Mouse (Mus musculus) right cerebral cortex, postnatal 25 days (tissue): ENCODE data around the gene Knop1.

Source experiments
- DNase-seq: peaks from one replicate; pipeline ENCODE4 v3.0.0; 2022

Gene Knop1

DNA sequence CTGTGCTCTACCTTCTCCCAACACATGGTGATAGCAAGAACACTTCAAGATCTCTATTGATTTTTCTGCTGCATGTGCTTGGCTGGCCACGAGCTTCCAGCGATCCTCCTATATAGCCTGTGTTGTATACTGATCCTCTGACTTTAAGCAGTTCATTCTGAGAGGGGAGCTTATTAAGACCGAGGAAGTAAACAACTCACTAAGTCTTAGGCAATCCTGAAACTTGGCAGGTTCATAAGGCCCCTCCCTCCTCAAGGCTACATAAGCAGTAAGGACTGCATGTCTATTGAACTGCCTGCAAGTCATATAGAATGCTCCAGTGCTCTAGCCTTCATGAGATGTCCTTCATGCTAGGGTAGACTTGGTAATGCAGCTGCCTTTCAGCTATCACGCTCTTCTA, 9.7 kb downstream of the Knop1 start:
- DNase-seq = no peak

DNA sequence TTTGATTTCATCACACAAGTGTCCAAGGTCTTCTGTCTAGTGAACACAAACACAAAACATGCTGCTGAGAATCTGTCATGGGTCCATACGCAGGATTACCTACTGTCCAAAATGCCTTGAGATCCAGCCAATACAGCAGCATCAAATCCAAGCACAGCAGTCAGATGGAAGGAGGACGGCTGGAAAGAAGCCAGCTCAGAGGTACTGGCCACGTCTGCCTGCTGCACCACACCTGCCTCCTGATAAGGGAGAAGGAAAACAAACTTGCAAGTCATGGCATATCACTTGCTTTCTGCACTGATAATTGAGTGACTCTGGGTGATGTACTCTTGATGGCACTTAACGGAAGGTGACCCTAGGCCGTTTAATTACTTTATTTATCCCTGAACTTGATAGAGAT, 10.9 kb downstream of the Knop1 start:
- no peak for DNase-seq

DNA sequence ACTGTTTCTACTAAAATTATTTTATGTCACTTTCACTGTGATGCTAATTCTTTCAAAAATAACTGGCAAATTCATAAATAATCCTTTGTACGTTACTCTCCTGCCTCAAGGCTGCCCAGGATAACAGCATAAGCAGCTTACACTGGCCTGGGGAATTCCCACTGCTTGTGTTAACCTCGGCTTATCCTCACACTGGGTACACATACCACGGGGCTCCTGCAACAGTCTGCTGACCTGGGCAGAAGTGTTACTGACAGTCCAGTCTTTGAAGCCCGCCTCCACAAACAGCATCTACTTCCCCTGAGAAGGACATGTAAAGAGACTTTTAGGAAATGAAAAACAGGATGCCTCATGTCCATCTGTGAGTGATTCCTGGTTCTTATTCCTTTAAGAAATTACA, 13.1 kb downstream of the Knop1 start:
- DNase-seq = no peak

DNA sequence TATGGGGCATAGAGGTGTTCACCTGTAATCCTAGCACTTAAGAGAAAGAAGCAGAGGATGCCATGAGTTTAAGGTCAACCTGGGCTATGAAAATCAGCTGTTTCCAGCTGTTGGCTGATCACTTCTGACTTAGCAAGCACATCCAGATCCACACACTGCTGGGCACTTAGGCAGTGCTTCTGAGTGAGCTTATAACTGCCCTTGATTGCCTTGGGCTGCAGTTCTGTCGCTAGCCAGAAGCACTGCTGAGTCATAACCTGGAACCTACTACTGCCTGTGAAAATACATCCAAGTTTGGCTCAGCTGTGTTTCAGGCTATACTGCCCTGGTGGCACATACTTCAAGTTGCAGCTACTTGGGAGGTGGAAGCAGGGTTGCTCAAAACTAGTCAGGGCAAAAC, 14.3 kb downstream of the Knop1 start:
- DNase-seq = no peak

DNA sequence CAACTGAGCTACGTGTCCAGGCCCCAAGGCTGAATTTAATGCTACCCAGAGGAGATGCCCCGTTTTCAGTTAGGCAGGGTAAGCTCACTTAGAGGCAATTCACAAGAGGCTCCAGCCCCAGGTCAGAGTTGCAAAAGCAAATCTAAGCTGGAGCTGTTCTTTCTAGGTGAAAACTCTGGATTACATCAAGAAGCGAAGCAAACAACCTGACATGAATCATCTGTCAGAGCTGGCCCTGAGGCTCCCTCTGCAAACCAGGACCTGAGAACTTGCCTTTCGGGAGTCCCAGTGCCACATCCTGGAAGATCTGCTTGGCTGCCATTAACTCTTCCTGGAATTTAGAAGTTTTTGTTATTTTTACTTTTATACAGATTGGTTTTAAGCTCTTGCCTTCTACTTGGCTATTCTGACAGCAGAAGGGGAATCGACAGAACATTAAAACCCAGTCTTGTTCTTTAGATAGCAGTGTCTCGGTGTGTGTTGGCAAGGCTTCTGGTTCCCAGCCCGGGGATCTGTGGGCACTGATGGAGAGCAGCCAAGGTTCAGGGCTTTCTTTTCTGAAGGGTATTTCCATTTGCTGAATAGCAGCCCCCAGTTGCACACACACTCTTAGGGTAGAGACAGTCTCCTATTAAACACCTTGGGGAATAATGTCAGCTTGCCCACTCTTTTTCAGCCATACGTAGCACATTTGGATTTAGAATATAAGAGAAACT, 14.9 kb downstream of the Knop1 start:
- DNase-seq = no peak

DNA sequence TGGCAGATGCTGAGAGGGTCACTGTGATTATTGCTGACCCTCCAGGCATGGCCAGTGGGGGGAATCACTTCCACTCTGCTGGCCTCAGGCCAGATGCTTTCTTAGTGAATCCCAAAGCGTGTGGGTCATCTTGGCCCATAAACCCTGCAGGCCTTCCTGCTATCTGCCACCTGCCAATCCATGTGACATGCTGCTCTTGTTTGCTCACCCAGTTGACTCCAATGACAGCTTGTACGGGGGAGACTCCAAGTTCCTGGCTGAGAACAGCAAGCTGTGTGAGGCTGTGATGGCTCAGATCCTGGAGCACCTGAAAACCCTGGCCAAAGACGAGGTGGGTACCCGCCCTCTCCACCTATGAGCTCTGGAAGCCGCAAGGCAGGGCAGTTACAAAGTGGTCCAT, 18.2 kb downstream of the Knop1 start:
- no peak for DNase-seq

DNA sequence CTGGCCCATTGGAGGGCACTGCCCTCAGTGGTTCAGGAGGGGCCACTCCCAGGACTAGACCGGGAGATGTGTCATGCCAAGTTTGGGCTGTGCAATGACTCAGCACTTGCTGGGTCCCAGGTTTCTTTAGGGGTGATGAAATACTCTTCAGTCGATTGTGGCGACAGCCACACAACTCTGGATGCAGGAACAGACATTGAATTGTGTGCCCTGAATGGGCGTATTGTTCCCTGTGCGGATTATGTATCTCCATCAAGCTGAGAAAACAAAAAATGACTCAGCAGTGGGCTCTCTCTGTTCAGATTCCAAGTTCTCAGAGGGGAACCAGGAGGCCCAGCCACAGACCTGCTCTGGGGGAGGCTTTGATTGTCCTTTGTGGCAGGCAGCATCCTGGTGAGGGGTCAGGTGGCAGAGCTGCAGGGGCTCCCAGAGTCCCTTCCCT, 28.1 kb downstream of the Knop1 start:
- no peak for DNase-seq

DNA sequence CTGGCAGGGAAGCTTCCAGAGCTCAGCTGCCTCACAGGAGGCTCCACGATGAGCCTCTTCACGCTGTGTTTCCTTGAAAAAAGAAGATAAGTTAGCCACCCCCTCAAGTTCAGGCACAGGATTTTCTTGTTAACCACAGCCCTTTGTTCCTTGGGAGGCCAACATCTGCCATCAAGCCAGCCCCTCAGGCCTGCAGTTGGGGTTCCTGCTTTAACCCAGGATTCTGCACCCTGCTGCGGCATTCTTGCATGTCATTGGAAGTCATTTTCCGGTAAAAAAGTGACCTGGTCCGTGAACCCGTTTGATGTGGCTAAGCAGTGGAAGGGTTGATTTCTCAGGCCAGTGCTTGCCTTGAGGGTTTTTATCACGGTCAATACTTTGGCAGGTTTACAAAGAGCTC, 31.6 kb downstream of the Knop1 start:
- no peak for DNase-seq

DNA sequence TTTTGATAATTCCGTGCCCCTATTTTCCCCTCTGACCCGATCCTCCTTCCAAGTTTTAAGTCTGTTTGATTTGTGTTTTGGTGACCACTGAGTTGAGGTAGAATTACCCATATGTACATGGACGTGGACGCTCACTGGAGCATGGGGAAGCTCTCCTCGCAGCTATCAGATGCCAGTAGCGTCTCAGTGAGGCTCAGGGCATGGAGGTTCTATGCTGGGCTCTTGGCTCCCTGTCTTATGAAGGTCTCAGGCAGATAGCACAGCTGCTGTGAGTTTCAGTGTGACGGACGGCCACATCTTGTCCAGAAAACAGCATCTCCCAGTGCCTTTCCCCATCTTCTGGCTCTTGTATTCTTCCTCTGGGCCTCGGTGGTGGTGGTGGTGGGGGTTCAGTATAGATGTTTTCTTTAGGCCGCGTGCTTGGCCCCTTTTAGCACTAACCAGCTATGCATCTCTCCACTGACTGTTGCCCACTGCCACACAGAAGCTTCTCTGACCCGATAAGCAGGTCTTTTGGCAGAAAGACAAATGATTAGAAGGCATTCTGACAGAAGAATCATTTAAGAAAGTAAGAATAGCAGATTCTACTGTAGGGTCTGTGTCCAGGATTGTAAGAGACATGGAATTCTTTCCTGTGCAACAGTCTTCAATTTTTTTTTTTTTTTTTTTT, 34.0 kb downstream of the Knop1 start:
- DNase-seq = no peak

DNA sequence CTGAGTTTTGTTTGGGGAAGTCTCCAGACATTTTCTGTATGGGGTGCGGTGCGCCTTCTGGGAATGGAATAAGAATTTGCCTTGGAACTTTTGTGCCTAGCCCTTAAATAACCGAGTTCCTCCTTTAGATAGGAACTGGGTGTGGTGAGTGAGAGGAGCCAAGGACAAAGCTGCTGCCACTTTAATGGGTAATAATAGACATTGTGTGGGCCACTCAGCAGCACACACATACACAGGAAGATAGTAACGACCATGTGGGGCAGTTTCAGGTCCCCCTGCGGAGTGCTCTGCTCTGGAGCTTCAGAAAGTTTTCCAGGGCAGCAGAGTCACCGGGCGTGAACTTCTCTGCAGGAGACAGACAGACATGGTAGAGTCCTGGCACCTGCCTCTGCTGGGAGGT, 34.7 kb downstream of the Knop1 start:
- no peak for DNase-seq

DNA sequence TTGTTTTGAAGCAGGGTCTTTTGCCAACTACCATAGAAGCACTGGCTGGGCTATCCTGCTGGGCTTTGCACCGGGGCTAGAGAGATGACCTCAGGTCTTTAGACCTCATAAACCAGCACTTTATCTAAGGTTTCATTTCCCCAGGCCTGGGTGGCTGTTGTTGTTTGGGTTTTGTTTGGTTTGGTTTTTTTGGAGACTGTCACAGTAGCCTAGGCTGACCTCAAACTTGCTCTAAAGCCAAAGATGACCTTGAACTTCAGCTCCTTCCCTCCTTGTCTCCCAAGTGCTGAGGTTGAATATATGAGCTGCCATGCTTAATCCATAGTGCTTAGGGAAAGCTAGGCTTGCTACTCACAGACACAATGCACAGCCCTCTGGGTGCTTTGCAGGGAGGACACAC, 36.4 kb downstream of the Knop1 start:
- no peak for DNase-seq

DNA sequence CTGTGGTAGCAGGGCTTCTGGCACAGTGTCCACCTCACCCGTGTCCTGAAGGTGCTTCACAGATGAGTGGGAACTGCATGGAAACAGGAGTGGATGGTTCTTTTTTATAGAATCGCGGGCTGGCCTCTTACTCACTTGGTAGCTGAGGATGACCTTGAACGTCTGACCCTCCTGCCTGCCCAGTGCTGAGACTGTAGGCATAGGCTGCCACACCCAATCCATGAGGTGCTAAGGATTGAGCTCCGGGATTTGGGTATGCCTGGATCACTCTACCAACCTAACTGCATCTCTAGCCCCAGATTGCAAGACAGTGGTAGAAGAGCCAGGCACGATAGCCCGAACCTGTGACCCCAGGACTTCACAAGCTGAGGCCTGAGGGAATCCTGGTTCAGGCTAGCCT, 38.3 kb downstream of the Knop1 start:
- no peak for DNase-seq

DNA sequence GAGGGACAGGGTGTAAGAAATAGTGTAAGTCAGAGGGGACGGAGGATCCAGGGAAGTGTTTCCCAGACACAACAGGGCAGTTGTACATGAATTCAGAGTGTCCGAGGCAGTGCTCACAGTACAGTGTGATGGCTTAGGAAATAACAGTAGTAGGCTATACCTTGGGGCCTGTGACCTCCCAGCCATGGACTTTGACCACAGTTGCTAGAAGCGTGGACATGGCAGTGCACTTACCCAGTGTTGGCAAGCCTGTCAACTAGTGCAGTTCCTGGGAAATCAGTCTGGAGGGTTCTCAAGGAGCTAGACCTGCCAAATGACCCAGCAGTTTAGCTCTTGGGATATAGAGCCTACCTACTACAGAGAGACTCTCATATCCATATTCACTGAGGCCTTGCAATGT, 39.8 kb downstream of the Knop1 start:
- no peak for DNase-seq

DNA sequence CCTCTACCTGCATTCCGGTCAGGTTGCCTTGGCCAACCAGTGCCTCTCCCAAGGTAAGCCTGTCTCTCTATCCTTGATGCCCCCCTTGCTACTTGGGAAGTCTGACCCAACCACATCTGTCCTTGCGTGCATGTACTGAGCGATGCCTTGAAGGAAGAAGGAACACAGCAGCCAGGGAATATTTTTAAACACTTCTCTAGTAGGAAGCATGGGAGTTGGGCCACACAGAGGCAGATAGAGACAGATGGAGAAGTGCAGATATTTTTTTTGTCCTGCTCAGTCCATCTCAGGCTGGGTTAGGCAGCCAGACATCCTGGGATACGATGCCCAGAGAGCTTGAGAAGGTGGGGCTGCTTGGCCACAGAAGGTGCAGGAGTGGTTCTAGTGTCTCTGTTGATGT, 42.5 kb downstream of the Knop1 start:
- DNase-seq = no peak

DNA sequence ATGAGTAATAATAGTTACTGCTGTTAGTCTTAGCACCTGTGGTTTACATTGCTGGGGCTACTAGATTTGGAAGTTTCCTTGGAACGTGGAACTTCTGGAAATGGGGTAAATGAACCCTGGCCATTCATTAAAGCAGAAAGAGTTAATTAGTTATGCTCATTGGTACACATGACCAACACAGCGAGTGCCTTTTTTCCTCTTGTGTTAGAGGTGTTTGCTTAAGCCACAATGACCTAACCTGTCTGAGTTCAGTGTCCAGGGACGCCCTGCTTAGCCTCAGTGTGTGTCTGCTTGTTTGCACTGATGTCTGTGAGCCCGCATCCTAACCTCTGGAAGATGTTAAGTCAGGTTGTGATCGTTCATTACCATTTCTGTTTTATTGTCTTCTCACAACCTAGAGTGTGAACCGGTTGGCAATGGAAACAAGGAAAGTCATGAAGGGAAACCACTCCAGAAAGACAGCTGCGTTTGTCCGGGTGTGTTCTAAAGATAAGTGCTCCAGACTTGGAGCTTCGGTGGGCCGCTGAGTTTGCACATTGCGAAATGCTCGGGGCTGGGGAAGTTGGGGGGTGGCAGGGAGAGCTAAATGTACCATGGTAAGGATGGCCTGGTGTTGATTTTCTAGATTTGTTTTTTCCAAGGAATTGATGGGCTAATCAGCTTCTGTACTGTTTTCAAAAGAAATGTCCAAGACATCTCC, 44.5 kb downstream of the Knop1 start:
- DNase-seq = no peak

DNA sequence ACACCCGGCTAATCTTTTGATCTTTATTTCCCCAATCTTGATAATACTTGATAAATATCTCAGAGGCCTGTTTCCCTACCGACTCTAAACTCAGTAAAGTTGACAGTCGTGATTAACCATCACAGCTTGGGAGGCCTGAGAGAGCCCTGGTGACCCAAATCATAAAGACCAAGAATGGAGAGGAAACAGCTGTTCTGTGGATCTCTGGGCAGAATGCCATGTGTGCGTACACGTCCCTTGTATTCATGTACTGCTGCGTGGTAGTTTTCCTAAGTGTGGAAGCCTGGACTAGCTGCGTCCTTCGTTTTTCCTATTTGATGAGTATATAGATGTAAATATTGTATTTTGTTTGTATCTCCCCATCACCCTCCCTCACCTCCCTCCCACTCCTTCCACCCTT, 48.2 kb downstream of the Knop1 start:
- no peak for DNase-seq

DNA sequence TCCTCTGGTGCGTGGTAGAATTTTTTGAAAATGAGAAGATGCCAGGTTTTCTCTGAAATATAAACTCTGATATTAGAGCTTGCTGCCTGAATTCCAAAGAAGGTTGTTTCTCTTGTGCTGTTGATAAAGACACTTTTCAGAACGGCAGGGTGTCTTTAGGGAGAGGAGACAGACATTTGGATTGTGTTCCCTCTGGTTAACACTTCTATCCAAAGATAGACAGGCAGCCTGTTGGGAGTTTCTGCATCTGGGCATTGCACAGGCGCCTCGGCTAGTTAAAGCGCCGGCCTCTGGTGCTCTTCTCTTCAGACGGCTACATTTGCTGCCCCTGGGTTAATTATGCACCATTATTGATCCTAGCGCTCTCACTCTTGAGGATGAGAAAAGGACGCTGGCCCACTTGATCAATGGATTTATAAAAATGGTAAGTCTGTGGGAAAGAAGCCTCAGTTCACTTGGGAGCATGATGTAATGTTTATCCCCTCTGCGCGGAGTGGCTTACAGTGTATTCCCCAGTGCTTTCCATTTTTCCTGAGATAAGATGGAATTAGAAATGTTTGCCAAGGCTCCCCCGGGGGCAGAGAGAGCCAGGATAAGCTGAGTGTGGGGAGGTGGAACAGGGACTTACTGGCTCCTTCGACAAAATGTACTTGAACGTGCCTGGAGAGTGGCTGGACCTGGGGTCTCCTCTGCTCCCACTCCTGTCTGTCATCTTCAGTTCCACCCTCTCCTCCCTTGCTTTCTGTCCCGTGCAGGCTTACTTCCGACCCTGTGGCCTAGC, 49.2 kb downstream of the Knop1 start:
- DNase-seq = no peak

DNA sequence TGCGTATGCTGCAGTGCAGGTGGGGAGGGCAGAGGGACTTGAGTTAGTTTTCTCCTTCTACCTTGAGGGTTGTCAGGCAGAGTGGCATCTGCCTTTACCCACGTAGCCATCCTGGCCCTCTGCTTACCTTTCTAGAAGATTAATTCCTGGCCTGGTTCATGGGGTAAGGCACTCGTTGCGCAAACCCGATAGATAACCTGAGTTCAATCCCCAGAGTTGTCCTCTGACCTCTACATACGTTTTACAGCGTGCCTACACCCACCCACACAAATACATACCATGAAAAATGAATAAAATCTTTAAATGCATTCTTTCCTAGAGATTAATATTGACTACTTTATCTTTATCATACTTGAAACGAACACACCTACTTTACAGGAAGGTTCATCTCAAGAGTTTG, 52.6 kb downstream of the Knop1 start:
- DNase-seq = no peak

DNA sequence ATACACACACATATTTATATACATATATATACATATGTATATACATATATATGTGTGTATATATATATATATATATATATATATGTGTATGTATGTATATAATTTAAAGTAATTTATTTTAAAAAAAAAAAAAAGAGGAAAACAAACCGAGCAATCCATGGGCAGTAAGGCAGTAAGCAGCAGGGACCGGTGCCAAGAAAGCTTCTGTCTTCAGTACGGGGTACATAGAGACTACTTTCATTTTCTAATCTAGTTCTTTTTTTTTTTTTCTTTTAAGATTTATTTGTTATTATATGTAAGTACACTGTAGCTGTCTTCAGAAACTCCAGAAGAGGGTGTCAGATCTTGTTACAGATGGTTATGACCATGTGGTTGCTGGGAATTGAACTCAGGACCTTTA, 54.3 kb downstream of the Knop1 start:
- DNase-seq = no peak

DNA sequence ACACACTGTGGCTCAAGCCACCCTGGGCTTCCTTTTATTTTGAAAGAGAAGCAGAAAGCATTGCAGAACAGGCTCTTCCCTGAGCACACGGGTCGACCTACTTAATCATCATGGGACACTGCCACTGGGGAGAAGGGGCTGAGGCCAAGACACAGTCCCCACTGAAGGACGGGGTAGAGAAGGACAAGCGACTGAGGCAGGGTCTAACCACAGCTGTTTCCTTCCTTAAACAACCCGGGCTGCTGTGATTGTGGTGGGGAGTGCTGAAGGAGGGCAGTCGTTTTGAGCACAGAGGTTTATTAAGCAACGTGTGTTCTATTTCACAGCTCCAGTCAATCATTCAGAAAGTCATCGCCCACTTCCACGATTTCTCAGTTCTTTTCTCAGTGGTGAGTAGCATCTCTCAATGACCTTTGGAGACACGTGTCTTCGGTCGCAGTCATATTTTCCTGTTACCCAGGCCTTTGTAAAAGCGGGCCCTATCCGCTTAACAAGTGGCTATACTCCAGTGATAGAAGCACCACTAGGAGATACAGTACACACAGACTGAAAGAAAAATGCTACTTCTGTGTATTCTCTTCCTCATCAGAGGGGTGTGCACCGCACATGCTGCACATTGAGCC, 55.8 kb downstream of the Knop1 start:
- DNase-seq = no peak

DNA sequence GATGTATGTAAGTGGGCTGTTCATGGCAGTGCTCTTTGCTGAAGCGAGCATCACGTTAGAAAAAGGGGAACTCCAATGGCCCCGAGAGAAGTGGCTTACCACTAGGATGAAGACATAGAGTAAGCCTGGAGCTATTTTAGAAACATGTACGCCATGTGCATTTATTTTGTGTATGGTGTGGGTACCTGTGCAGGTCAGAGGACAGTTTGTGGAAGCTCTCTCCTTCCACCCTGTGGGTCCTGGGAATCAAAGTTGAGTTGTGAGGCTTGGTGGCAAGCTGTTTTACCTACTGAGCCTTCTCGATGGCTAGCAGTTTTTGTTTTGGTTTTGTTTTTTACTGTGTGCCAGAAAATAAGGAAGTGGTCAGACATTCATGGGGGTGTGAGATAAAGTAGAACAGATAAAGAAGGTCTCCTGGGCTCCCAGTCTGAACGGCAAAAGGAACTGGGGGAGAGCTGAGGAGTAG, 57.9 kb downstream of the Knop1 start:
- DNase-seq = no peak

DNA sequence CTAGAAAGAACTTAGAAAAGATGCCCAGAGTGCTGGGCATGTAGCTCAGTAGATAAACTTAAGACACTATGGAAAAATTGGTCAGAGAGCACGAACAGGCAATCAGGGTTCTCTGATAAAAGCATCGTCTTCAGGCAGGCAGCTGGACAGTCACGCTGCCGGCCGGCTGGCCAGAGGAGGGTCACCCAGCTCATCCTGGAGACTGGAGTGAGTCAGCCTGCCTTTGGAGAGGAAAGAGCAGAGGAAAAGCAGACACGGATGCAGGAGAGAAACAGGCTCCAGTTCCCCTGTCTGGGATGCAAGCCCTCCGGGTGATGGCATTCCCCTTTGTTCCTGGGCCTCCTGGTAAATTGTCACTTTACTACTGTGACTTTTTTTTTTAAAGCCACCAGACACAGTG, 58.5 kb downstream of the Knop1 start:
- DNase-seq = no peak

DNA sequence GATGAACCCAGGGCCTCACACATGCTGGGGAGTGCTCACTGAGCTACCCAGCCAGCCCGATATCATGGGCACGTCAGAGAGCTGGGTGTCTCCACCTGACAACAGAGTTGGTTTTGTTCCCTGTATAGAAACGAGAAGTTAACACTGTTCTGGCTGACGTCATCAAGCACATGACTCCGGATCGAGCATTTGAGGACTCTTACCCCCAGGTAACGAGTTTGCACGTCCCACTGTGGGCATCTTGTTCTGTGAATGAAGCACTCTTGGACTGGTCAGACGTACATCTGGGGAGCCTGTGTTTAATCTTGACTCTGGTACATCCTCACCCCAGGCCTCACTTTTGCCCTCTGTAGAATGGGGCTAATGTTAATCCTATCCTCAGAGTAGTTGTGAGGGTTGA, 59.2 kb downstream of the Knop1 start:
- DNase-seq = no peak
